Mouse (Mus musculus) megakaryocyte, embryonic 14.5 days (primary cell): ENCODE data around the gene Nek5.

Experiments used
- FLI1 ChIP-seq: IDR thresholded peaks from 2 replicates; pipeline ENCODE4 v1.6.1; 2012; ENCODE audit warnings: low read length, inconsistent platforms, mixed read lengths
- GATA1 ChIP-seq: IDR thresholded peaks from 3 replicates; pipeline ENCODE4 v1.6.1; 2012; ENCODE audit warnings: mixed read lengths, low read length, inconsistent platforms, borderline replicate concordance

- TF ChIP-seq GATA1 (no peak), FLI1 (no peak)
Observed at GRCm38 (mm10) chr8:22059821-22060445, 64.9 kb downstream of the Nek5 start, which contains the start of gene Atp7b.
